Mouse (Mus musculus) kidney, embryonic 15.5 days (tissue): ENCODE results near the gene Rapsn. TPM values are rescaled to one million over a fixed set of nuclear protein-coding genes. Genes with fewer than 3 reads are reported as not detected.
A peak's percentile ranks its signal among the peaks of the same experiment; 100 is the strongest.

Experiments
- ATAC-seq: fragments of 200-750 bp; cut with Nextera tagmentation; replicated peaks from 2 replicates; pipeline ENCODE4 v1.8.0; 2017; ENCODE audit warnings: moderate TSS enrichment; ENCODE audit not compliant: low FRiP score
- H3K27ac ChIP-seq: fragments of 300-500 bp; sonication (generic); 2 replicates; pipeline ENCODE4 v1.5.1; 2015; ENCODE audit warnings: mild to moderate bottlenecking, inconsistent platforms
- H3K27me3 ChIP-seq: fragments of 300-500 bp; sonication (generic); 2 replicates; pipeline ENCODE4 v1.6.1; 2015; ENCODE audit warnings: inconsistent platforms
- H3K36me3 ChIP-seq: fragments of 300-500 bp; sonication (generic); 2 replicates; pipeline ENCODE4 v1.6.1; 2015; ENCODE audit warnings: inconsistent platforms
- H3K4me1 ChIP-seq: fragments of 300-500 bp; sonication (generic); 2 replicates; pipeline ENCODE4 v1.6.1; 2015; ENCODE audit warnings: inconsistent platforms
- H3K4me2 ChIP-seq: fragments of 300-500 bp; sonication (generic); 2 replicates; pipeline ENCODE4 v1.6.1; 2015; ENCODE audit warnings: moderate library complexity, mild to moderate bottlenecking, inconsistent platforms
- H3K4me3 ChIP-seq: fragments of 300-500 bp; sonication (generic); replicated peaks from 2 replicates; pipeline ENCODE4 v1.5.1; 2015; ENCODE audit warnings: mild to moderate bottlenecking, inconsistent platforms
- H3K9ac ChIP-seq: fragments of 300-500 bp; sonication (generic); 2 replicates; pipeline ENCODE4 v1.6.1; 2015; ENCODE audit warnings: mild to moderate bottlenecking, inconsistent platforms
- H3K9me3 ChIP-seq: fragments of 300-500 bp; sonication (generic); replicated peaks from 2 replicates; pipeline ENCODE4 v1.6.1; 2016; ENCODE audit warnings: inconsistent platforms
- WGBS: fragments of 180-500 bp; shearing (Covaris S2); methylation state at CpG from one replicate; pipeline ENCODE4 v1.1.7; 2015; ENCODE audit warnings: mixed read lengths; 5-methylcytosine and 5-hydroxymethylcytosine counted together
- polyA plus RNA-seq: library from polyadenylated mRNA; unstranded; fragments of >200 nt; fragmentation: Nextera tagmentation; extraction: Ambion mirVana; gene quantifications from 2 replicates; pipeline ENCODE4 v1.2.1, GENCODE M21; 2015

The Rapsn gene
- polyA plus RNA-seq, 1 experiment from 2014 or later, result 2.7 TPM

GRCm38 (mm10) chr2:91070076-91070800, 34.8 kb downstream of the Rapsn start, which contains the start of gene Slc39a13:
TSS of gene Slc39a13 (minus strand) at chr2:91070417.
- under 1% methylated on average over 69 of the region's 69 CpGs for WGBS

DNA sequence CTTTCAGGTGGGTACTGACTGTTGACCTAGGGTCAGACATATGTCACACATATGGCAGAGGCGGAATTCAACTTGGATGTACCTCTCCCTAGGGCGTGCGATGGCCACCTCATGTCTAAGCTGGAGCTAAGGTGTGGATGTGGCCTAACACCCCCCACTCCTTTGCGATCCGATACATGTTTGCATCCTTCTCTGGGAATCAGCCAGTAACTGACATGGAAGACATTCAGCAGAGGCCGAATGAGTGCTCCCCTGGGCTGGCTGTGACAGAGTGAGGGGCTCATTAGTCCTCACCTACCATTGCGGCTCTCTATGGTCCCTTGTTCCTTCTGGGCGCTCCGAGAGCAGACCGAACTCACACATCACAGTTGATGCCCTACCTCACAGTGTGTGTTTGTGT, 35.6 kb downstream of the Rapsn start:
- Histone ChIP-seq H3K36me3 (peaks cover 12% of the 10 kb centered on the region), H3K4me2 (peak overlapping the region; percentile 72), H3K4me3 (peak overlapping the region; percentile 72), H3K4me1 (peaks cover 24% of the 10 kb centered on the region), H3K9me3 (no peaks in the 10 kb centered on the region), H3K27me3 (no peaks in the 10 kb centered on the region), H3K27ac (peak overlapping the region; percentile 93), H3K9ac (peak overlapping the region; percentile 70)
- 85% methylated on average over 10 of the region's 10 CpGs for WGBS
- no peak for ATAC-seq

More at GRCm38 (mm10) chr2:91070076-91070800, 34.8 kb downstream of the Rapsn start, which contains the start of gene Slc39a13:
- peak; percentile 97 for ATAC-seq
- H3K4me1 ChIP-seq, result peaks cover 24% of the 10 kb centered on the region
- H3K9me3 ChIP-seq, result no peaks in the 10 kb centered on the region
- H3K4me3 ChIP-seq, result peak within 1 kb of the TSS; percentile 72
- peak within 1 kb of the TSS; percentile 72 for H3K4me2 ChIP-seq
- peaks cover 15% of the 10 kb centered on the region for H3K36me3 ChIP-seq
- H3K27me3 ChIP-seq, result no peaks in the 10 kb centered on the region
- peak within 1 kb of the TSS; percentile 93 for H3K27ac ChIP-seq
- peak within 1 kb of the TSS; percentile 70 for H3K9ac ChIP-seq

GRCm38 (mm10) chr2:91072092-91072491, 36.7 kb downstream of the Rapsn start:
- Histone ChIP-seq H3K27me3 (no peaks in the 10 kb centered on the region), H3K36me3 (peaks cover 3% of the 10 kb centered on the region), H3K9ac (no peak overlapping the region), H3K27ac (no peak overlapping the region), H3K4me1 (peaks cover 24% of the 10 kb centered on the region), H3K4me2 (no peak overlapping the region), H3K9me3 (no peaks in the 10 kb centered on the region), H3K4me3 (no peak overlapping the region)
- 35% methylated on average over 1 of the region's 1 CpGs for WGBS
- ATAC-seq, result no peak

GRCm38 (mm10) chr2:91077957-91078313, 42.5 kb downstream of the Rapsn start:
- H3K27me3 ChIP-seq, result no peaks in the 10 kb centered on the region
- no peak for ATAC-seq
- no peaks in the 10 kb centered on the region for H3K9me3 ChIP-seq
- peak overlapping the region; percentile 92 for H3K4me2 ChIP-seq
- peaks cover 17% of the 10 kb centered on the region for H3K4me1 ChIP-seq
- no peaks in the 10 kb centered on the region for H3K36me3 ChIP-seq
- H3K4me3 ChIP-seq, result peak overlapping the region; percentile 51
- 0 out of 2 replicates have a peak overlapping the region, but pooled peaks have one; percentile 55 for H3K9ac ChIP-seq
- no peak overlapping the region for H3K27ac ChIP-seq
- 13% methylated on average over 12 of the region's 12 CpGs for WGBS

- H3K27me3 ChIP-seq, result no peaks in the 10 kb centered on the region
- no peaks in the 10 kb centered on the region for H3K9me3 ChIP-seq
- H3K36me3 ChIP-seq, result no peaks in the 10 kb centered on the region
- H3K4me1 ChIP-seq, result peaks cover 20% of the 10 kb centered on the region
- under 1% methylated on average over 21 of the region's 36 CpGs for WGBS
- peak; percentile 83 for ATAC-seq
- peak overlapping the region; percentile 55 for H3K9ac ChIP-seq
- peak overlapping the region; percentile 2; the same call in 1 of the 2 replicates for H3K27ac ChIP-seq
- H3K4me2 ChIP-seq, result peak overlapping the region; percentile 92
- H3K4me3 ChIP-seq, result peak overlapping the region; percentile 51
These were observed 43.0 kb downstream of the Rapsn start for GRCm38 (mm10) chr2:91078314-91079025.

DNA sequence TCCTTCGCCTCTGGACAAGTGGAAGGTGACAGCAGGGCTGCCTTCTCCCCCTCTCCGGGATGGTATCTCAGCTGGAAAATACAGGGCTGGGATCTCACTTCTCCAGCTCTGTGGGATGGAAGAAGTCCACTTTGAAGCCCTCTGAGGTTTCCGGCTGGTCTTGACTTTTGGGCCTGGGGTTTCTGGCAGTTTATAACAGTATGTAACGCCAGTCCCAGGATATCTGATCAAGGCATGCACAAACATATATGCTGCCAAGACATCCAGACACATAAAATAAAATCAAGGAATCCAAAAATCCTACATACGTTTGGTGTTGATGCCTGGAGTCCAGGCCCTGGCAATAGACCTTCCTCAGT, 43.6 kb downstream of the Rapsn start:
- Histone ChIP-seq H3K36me3 (no peaks in the 10 kb centered on the region), H3K4me1 (peaks cover 20% of the 10 kb centered on the region), H3K4me2 (peak overlapping the region; percentile 92), H3K27me3 (no peaks in the 10 kb centered on the region), H3K9me3 (no peaks in the 10 kb centered on the region), H3K9ac (peak overlapping the region; percentile 55), H3K4me3 (peak overlapping the region; percentile 51), H3K27ac (0 out of 2 replicates have a peak overlapping the region, but pooled peaks have one; percentile 2)
- ATAC-seq, result no peak
- WGBS, result 14% methylated on average over 5 of the region's 5 CpGs

- no peak for ATAC-seq
- WGBS, result 83% methylated on average over 8 of the region's 8 CpGs
These were observed 45.5 kb downstream of the Rapsn start for GRCm38 (mm10) chr2:91080784-91081513.

GRCm38 (mm10) chr2:91081775-91082695, 46.6 kb downstream of the Rapsn start, which contains the start of gene Spi1:
TSS of gene Spi1 (plus strand) at chr2:91082390.
- H3K9me3 ChIP-seq, result no peaks in the 10 kb centered on the region
- WGBS, result 72% methylated on average over 13 of the region's 13 CpGs
- H3K4me1 ChIP-seq, result peaks cover 20% of the 10 kb centered on the region
- no peak for ATAC-seq
- H3K9ac ChIP-seq, result no peak within 1 kb of the TSS
- no peaks in the 10 kb centered on the region for H3K27me3 ChIP-seq
- no peak within 1 kb of the TSS for H3K4me3 ChIP-seq
- no peak within 1 kb of the TSS for H3K27ac ChIP-seq
- no peak within 1 kb of the TSS for H3K4me2 ChIP-seq
- no peaks in the 10 kb centered on the region for H3K36me3 ChIP-seq

More at GRCm38 (mm10) chr2:91080784-91081513, 45.5 kb downstream of the Rapsn start:
- Histone ChIP-seq H3K36me3 (no peaks in the 10 kb centered on the region), H3K4me1 (peaks cover 20% of the 10 kb centered on the region), H3K9me3 (no peaks in the 10 kb centered on the region), H3K27me3 (no peaks in the 10 kb centered on the region), H3K27ac (no peak overlapping the region), H3K4me3 (no peak overlapping the region), H3K4me2 (no peak overlapping the region), H3K9ac (no peak overlapping the region)

- no peaks in the 10 kb centered on the region for H3K27me3 ChIP-seq
- no peak overlapping the region for H3K9ac ChIP-seq
- 61% methylated on average over 11 of the region's 11 CpGs for WGBS
- no peaks in the 10 kb centered on the region for H3K9me3 ChIP-seq
- no peak for ATAC-seq
- H3K4me2 ChIP-seq, result no peak overlapping the region
- no peak overlapping the region for H3K4me3 ChIP-seq
- no peaks in the 10 kb centered on the region for H3K36me3 ChIP-seq
- H3K27ac ChIP-seq, result no peak overlapping the region
- peaks cover 19% of the 10 kb centered on the region for H3K4me1 ChIP-seq
These were observed 47.4 kb downstream of the Rapsn start for GRCm38 (mm10) chr2:91082844-91083243.

DNA sequence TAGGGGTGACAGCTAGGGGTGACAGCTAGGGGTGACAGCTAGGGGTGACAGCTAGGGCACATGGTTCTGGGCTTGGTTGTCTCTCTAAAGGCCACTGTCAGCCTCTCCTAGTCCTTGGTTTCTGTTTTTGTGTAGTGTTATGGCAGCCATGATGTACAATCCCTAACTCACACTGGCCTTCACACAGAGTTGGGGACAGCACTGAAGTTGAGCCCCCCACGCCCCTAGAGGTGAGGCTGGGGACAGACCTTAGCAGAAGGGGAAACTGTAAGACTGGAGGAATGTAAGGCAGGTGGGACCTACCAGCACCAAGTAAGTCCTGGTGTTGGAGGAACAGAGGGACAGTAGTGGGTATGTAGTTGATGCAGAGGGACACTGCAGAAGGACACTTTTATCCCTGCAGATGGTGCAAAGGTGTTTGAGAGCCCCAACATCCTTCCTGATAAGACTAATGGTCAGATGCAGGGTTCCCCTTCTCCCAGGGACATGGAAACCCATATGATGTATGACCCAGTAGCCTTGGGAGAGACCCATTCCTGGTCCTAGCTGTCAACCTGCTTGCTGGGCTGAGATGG, 48.0 kb downstream of the Rapsn start:
- WGBS, result 78% methylated on average over 1 of the region's 1 CpGs

More for the DNA sequence above, 48.0 kb downstream of the Rapsn start:
- Histone ChIP-seq H3K4me2 (no peak overlapping the region), H3K9me3 (no peaks in the 10 kb centered on the region), H3K27ac (no peak overlapping the region), H3K4me3 (no peak overlapping the region), H3K27me3 (no peaks in the 10 kb centered on the region), H3K4me1 (peaks cover 13% of the 10 kb centered on the region), H3K9ac (no peak overlapping the region), H3K36me3 (no peaks in the 10 kb centered on the region)
- ATAC-seq, result no peak
